Mouse (Mus musculus) testis, adult 2 months (tissue): ENCODE data around the gene Pdzd7.

Experiments
- CTCF ChIP-seq: fragments of 200-500 bp; IDR thresholded peaks from 2 replicates; pipeline ENCODE4 v1.5.1; 2012; ENCODE audit warnings: low read depth, mild to moderate bottlenecking, inconsistent platforms, low read length, moderate library complexity; ENCODE audit not compliant: control insufficient read depth, insufficient read depth, insufficient replicate concordance
- POLR2A ChIP-seq: fragments of 200-500 bp; IDR thresholded peaks from 2 replicates; pipeline ENCODE4 v1.6.1; 2012; ENCODE audit warnings: low read depth, mild to moderate bottlenecking, inconsistent platforms, low read length, moderate library complexity; ENCODE audit not compliant: control insufficient read depth

- TF ChIP-seq POLR2A (no peak), CTCF (peak; percentile 56; the same call in 1 of the 2 replicates)
These were observed 8.7 kb downstream of the Pdzd7 start for GRCm38 (mm10) chr19:45036867-45037266.
